Mouse (Mus musculus): ENCODE measurements around the gene Zfp408.

- TF ChIP-seq CTCF (IDR thresholded peaks at IDR 0.05; ENCODE audit: low read depth), result no peak
- no peak for TF ChIP-seq EP300 (IDR thresholded peaks at IDR 0.05; ENCODE audit: low read depth)
Observed at GRCm38 (mm10) chr2:91622356-91622755, 27.2 kb downstream of the Zfp408 start.
